Mouse (Mus musculus) stomach, postnatal 0 days (tissue): Measurements from ENCODE around the gene Nrbp1.

Source experiments
- CTCF ChIP-seq: IDR thresholded peaks from 2 replicates; pipeline ENCODE4 v1.5.1; 2016; ENCODE audit warnings: antibody characterized with exemption, low read depth, mild to moderate bottlenecking, moderate library complexity
- EP300 ChIP-seq: optimal IDR thresholded peaks from 2 replicates; pipeline ENCODE3; 2016; ENCODE audit warnings: antibody characterized with exemption

- TF ChIP-seq CTCF = no peak
- no peak for TF ChIP-seq EP300
Measured at GRCm38 (mm10) chr5:31289626-31290230, 49.1 kb downstream of the Nrbp1 start.
